Mouse (Mus musculus): ENCODE measurements around the gene Rnf216. TPM values are rescaled to one million over a fixed set of nuclear protein-coding genes. Genes with fewer than 3 reads are reported as not detected.

Rnf216 gene
- polyA plus RNA-seq, 1 experiment from 2014 or later, result 36.9 TPM

GRCm38 (mm10) chr5:143060774-143061385 lies 51.9 kb downstream of the Rnf216 start:
- peaks cover 28% of the 10 kb centered on the region for H3K4me1 ChIP-seq (replicated peaks)
- H3K4me3 ChIP-seq (replicated peaks), result no peak overlapping the region
- peak overlapping the region; percentile 76 for H3K27ac ChIP-seq
- H3K9me3 ChIP-seq, result no peaks in the 10 kb centered on the region
- H3K27me3 ChIP-seq, result no peaks in the 10 kb centered on the region
- H3K4me2 ChIP-seq (replicated peaks), result no peak overlapping the region
- H3K9ac ChIP-seq (replicated peaks), result no peak overlapping the region
- WGBS, result 9% methylated on average over 2 of the region's 2 CpGs
- H3K36me3 ChIP-seq, result peaks cover 43% of the 10 kb centered on the region
- peak; percentile 84 for ATAC-seq

- Histone ChIP-seq H3K4me1 (replicated peaks) (peaks cover 28% of the 10 kb centered on the region), H3K9me3 (no peaks in the 10 kb centered on the region), H3K4me3 (replicated peaks) (no peak overlapping the region), H3K36me3 (peaks cover 37% of the 10 kb centered on the region), H3K4me2 (replicated peaks) (no peak overlapping the region), H3K27ac (0 out of 2 replicates have a peak overlapping the region, but pooled peaks have one; percentile 11), H3K9ac (replicated peaks) (no peak overlapping the region), H3K27me3 (no peaks in the 10 kb centered on the region)
- ATAC-seq, result no peak
- WGBS, result 100% methylated on average over 1 of the region's 1 CpGs
Observed at GRCm38 (mm10) chr5:143059958-143060357, 52.8 kb downstream of the Rnf216 start.

GRCm38 (mm10) chr5:143059182-143059581 lies 53.6 kb downstream of the Rnf216 start:
- Histone ChIP-seq H3K9me3 (no peaks in the 10 kb centered on the region), H3K9ac (replicated peaks) (no peak overlapping the region), H3K4me1 (replicated peaks) (peaks cover 34% of the 10 kb centered on the region), H3K4me3 (replicated peaks) (no peak overlapping the region), H3K27ac (no peak overlapping the region), H3K36me3 (peaks cover 31% of the 10 kb centered on the region), H3K4me2 (replicated peaks) (no peak overlapping the region), H3K27me3 (no peaks in the 10 kb centered on the region)
- no peak for ATAC-seq

DNA sequence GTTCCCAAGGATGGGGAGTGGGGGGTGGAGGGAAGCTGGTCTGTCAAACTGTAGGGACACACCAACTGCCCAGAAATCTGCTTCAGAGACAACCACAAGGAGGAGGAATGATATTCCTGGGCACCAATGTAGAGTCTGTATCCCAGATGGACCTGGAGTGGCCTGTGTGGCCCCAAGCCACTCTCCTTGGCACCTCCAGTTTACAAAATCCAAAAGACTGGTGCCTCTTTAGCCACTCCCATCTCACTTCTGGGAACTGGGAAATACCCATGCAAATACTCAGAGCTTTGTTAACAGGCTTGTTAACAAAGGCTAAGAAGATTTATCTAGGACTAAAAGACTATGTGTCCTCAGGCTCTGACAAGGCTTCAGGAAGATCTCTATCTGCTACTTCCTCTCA lies 54.1 kb downstream of the Rnf216 start:
- no peak overlapping the region for H3K4me3 ChIP-seq (replicated peaks)
- no peak for ATAC-seq
- peaks cover 29% of the 10 kb centered on the region for H3K36me3 ChIP-seq
- H3K27me3 ChIP-seq, result no peaks in the 10 kb centered on the region
- peaks cover 39% of the 10 kb centered on the region for H3K4me1 ChIP-seq (replicated peaks)
- no peak overlapping the region for H3K4me2 ChIP-seq (replicated peaks)
- 0 out of 2 replicates have a peak overlapping the region, but pooled peaks have one; percentile 5 for H3K27ac ChIP-seq
- no peak overlapping the region for H3K9ac ChIP-seq (replicated peaks)
- no peaks in the 10 kb centered on the region for H3K9me3 ChIP-seq

GRCm38 (mm10) chr5:143058208-143058607 lies 54.6 kb downstream of the Rnf216 start:
- Histone ChIP-seq H3K4me2 (replicated peaks) (no peak overlapping the region), H3K9ac (replicated peaks) (no peak overlapping the region), H3K27ac (0 out of 2 replicates have a peak overlapping the region, but pooled peaks have one; percentile 5), H3K4me1 (replicated peaks) (peaks cover 44% of the 10 kb centered on the region), H3K4me3 (replicated peaks) (no peak overlapping the region), H3K9me3 (no peaks in the 10 kb centered on the region), H3K36me3 (peaks cover 30% of the 10 kb centered on the region), H3K27me3 (no peaks in the 10 kb centered on the region)
- WGBS, result 49% methylated on average over 2 of the region's 2 CpGs
- ATAC-seq, result no peak

DNA sequence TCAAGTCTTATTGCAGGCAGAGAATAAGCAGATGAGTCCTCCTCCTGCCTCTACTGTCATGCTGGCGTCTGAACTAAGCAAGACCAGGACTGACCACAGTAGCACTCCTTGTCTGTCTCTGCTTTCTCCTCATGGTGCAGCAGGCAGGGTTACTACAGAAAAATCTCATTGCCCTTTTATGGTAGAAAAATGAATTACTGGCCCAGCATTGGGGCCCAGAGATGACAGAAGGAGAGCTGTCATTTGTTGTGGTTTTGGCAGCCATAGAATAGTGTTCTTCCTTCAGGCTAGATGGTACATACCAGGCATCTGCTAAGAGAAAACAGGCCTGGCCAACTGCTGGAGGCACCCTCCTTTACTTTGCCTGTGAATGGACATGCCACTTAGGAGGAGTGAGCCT lies 55.0 kb downstream of the Rnf216 start:
- no peak overlapping the region for H3K4me3 ChIP-seq (replicated peaks)
- H3K4me1 ChIP-seq (replicated peaks), result peaks cover 49% of the 10 kb centered on the region
- peaks cover 30% of the 10 kb centered on the region for H3K36me3 ChIP-seq
- H3K9me3 ChIP-seq, result no peaks in the 10 kb centered on the region
- no peaks in the 10 kb centered on the region for H3K27me3 ChIP-seq
- ATAC-seq, result no peak
- WGBS, result 92% methylated on average over 1 of the region's 1 CpGs
- no peak overlapping the region for H3K9ac ChIP-seq (replicated peaks)
- no peak overlapping the region for H3K4me2 ChIP-seq (replicated peaks)
- H3K27ac ChIP-seq, result 0 out of 2 replicates have a peak overlapping the region, but pooled peaks have one; percentile 19

DNA sequence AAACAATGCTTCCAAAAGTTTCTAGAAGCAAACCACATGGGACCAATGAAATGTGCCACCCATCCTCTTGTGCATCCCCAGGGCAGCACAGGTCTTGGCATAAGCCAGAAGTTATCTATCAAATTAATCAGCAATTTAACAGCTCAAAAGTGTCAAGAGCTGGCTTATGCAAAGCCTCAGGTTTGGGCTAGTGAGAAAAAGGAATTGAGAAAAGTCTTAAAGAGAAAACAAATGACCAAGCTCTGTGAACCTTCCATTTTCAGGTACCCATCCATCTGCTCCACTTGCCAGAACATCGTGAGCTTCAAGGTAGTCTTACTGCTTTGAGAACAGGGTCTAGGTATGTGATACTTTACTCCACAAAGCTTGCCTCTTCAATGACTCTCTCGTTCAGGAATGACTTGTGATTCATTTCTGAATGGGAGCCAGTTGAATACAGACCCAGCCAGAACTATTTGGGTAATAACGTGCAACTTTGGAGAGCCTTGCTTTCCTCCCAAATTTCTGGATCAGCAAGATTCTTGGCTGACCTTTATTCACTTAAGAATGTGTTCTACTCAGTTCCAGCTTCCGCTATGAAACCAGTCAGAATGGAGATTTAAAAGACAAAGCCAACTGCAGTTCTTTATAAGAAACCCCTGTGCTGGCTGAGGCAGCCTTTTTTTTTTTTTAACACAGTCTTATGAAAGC lies 56.5 kb downstream of the Rnf216 start:
- H3K27ac ChIP-seq, result no peak overlapping the region
- H3K4me1 ChIP-seq (replicated peaks), result peaks cover 47% of the 10 kb centered on the region
- no peak overlapping the region for H3K4me3 ChIP-seq (replicated peaks)
- no peaks in the 10 kb centered on the region for H3K9me3 ChIP-seq
- no peak overlapping the region for H3K9ac ChIP-seq (replicated peaks)
- no peak overlapping the region for H3K4me2 ChIP-seq (replicated peaks)
- H3K27me3 ChIP-seq, result no peaks in the 10 kb centered on the region
- WGBS, result 85% methylated on average over 4 of the region's 4 CpGs
- ATAC-seq, result no peak
- peaks cover 30% of the 10 kb centered on the region for H3K36me3 ChIP-seq

DNA sequence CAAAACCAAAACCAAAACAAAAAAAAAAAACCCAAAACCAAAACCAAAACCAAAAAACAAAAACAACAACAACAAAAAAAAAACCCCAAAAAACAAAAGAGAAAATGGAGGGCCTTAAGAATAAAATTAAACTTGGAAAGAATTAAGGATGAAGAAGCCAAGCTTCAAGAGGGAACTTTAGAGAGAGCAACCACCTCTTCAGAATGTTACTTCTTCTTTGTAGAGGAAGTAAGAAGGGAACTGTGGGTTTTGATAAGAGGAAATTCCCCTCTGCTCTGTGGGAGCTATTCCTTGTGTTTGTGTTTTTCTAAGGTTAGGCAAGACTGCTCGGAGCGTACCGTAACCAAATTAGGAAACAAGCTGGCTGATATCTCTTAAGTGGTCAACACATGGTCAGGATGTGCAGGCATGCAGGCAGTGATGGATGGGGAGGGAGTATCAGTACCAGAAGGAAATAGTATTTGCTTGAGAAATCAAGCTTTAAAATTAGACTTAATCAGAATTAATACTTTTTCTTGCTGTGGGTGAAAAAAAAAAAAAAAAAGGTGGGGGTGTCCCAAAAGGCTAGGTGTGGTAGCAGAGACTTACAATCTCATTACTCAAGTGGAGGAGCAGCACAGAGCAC lies 57.2 kb downstream of the Rnf216 start:
- no peaks in the 10 kb centered on the region for H3K27me3 ChIP-seq
- H3K9ac ChIP-seq (replicated peaks), result no peak overlapping the region
- peaks cover 30% of the 10 kb centered on the region for H3K36me3 ChIP-seq
- H3K4me1 ChIP-seq (replicated peaks), result peaks cover 42% of the 10 kb centered on the region
- H3K27ac ChIP-seq, result no peak overlapping the region
- H3K4me2 ChIP-seq (replicated peaks), result no peak overlapping the region
- H3K9me3 ChIP-seq, result no peaks in the 10 kb centered on the region
- ATAC-seq, result no peak
- no peak overlapping the region for H3K4me3 ChIP-seq (replicated peaks)
- WGBS, result 91% methylated on average over 3 of the region's 3 CpGs

- WGBS, result 88% methylated on average over 2 of the region's 2 CpGs
Observed at GRCm38 (mm10) chr5:143054703-143055102, 58.1 kb downstream of the Rnf216 start.

DNA sequence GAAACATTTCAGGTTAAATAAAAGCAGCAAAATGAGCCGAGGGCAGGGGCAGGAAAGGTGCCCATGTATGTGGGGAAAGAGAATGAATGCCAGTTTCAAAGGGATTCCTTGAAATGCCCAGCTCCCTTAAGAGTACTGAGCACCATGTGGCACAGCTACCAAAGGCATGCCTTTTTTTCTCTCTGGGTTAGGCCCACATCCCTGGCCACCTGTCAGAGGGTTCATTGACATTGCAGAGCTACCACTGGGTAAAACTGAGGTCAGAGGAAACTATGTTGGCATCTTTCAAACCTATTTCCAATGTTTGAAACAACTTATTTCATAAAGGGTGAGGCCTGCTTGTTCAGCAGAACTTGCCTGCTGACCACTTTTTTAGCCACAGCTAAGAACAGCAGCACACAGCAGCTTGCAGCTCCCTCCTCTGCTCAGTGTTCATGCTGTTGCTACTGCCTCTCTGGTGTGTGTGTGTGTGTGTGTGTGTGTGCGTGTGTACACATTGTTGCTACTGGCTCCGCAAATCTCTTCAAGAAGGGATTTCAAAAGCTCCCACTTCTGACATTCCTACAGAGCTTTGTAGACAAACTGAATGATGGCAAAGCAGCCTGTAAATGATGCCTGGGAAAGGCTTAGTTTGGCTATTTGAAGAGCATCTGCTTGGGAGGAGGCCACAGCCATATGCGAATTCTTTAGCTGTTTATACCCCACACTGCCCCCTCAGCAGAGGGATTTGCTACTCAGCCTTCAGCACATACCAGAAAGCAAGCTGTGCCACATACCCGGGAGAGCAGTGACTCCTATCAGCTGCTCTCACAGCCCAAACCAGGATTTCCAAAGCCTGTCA lies 59.4 kb downstream of the Rnf216 start:
- Histone ChIP-seq H3K36me3 (peaks cover 18% of the 10 kb centered on the region; the same call in 1 of the 2 replicates), H3K4me1 (replicated peaks) (peaks cover 59% of the 10 kb centered on the region), H3K9ac (replicated peaks) (peak overlapping the region; percentile 36), H3K27me3 (no peaks in the 10 kb centered on the region), H3K9me3 (no peaks in the 10 kb centered on the region), H3K27ac (peak overlapping the region; percentile 71), H3K4me3 (replicated peaks) (no peak overlapping the region), H3K4me2 (replicated peaks) (no peak overlapping the region)
- WGBS, result 40% methylated on average over 5 of the region's 5 CpGs
- ATAC-seq, result peak; percentile 73; the same call in 1 of the 2 replicates

More at GRCm38 (mm10) chr5:143054703-143055102, 58.1 kb downstream of the Rnf216 start:
- ATAC-seq, result no peak
- no peaks in the 10 kb centered on the region for H3K27me3 ChIP-seq
- H3K4me1 ChIP-seq (replicated peaks), result peaks cover 50% of the 10 kb centered on the region
- no peak overlapping the region for H3K4me2 ChIP-seq (replicated peaks)
- no peak overlapping the region for H3K27ac ChIP-seq
- peaks cover 23% of the 10 kb centered on the region for H3K36me3 ChIP-seq
- no peak overlapping the region for H3K4me3 ChIP-seq (replicated peaks)
- H3K9ac ChIP-seq (replicated peaks), result no peak overlapping the region
- H3K9me3 ChIP-seq, result no peaks in the 10 kb centered on the region

GRCm38 (mm10) chr5:143052677-143053076 lies 60.1 kb downstream of the Rnf216 start:
- 93% methylated on average over 2 of the region's 2 CpGs for WGBS
- H3K4me3 ChIP-seq (replicated peaks), result no peak overlapping the region
- no peak for ATAC-seq
- peaks cover 12% of the 10 kb centered on the region; the same call in 1 of the 2 replicates for H3K36me3 ChIP-seq
- peaks cover 61% of the 10 kb centered on the region for H3K4me1 ChIP-seq (replicated peaks)
- H3K27ac ChIP-seq, result peak overlapping the region; percentile 71; the same call in 1 of the 2 replicates
- no peak overlapping the region for H3K9ac ChIP-seq (replicated peaks)
- no peak overlapping the region for H3K4me2 ChIP-seq (replicated peaks)
- H3K27me3 ChIP-seq, result no peaks in the 10 kb centered on the region
- no peaks in the 10 kb centered on the region for H3K9me3 ChIP-seq

Measured in midbrain, embryonic 13.5 days (tissue).